Mouse (Mus musculus): ENCODE results near the gene Ddah2.

Ddah2 gene

DNA sequence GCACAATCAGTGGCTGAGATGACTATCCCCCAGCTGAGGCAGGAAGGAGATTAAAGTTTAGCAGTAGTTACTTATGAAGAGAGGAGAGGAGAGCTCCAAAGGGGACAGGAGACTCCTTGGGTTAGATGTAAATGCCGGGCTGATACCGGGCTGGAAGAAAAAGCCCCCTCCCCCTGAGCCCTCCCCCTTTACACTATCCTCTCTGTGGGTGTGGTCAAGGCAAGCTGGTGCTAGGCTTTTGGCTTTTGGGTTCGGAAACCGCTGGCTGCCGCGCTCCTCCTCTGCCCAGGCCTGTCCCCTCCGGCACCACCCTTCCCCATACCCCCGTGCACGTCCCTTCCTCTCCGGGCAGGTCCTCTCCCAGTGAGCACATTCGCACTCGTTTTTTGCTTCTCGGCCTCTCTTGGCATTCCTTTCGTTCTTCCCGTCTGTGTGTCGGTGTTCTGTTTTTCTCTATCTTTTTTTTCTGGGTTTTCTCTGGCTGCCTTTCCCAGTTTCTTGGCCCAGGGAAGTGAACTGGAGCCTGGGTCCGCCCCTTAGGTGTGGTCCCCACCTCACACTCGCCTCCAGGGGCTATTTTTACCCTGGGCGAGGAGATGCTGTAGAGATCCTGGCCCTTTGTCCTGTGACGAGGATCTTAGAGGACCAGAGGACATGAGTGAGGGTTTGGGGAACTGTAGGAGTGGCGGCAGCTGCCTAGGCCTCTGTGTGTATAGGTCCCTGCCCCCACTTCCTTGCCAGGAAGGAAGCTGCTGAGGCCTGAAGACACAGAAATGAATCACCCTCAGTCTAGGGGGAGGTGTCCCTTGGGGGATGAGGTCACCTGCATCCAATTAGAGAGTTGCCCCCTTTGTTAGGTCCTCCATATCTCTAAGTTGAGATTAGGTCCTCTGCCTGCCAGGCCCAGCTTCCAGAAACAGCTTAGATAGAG is 7.4 kb upstream of the Ddah2 start:
- peak; percentile 93 for DNase-seq

DNA sequence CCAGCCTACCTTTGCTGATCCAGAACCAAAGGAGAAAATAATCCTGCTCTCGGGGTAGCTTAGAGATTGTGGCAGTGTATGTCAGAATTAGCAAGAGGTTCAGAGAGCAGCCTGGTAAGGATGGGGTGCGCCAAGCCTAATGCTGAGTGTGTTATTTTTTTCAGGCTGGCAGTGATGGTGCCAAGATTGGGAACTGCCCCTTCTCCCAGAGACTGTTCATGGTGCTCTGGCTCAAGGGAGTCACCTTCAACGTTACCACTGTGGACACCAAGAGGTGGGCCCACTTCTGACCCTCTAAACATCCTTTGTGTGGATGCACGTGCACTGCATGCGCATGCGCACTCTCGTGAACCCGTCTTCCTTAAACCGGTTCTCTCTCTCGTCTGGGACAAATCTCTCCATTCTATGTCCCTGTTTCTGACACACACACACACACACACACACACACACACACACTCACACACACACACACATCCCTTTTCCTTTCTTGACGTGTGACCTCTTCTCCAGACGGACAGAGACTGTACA is 6.5 kb upstream of the Ddah2 start:
- DNase-seq = no peak

DNA sequence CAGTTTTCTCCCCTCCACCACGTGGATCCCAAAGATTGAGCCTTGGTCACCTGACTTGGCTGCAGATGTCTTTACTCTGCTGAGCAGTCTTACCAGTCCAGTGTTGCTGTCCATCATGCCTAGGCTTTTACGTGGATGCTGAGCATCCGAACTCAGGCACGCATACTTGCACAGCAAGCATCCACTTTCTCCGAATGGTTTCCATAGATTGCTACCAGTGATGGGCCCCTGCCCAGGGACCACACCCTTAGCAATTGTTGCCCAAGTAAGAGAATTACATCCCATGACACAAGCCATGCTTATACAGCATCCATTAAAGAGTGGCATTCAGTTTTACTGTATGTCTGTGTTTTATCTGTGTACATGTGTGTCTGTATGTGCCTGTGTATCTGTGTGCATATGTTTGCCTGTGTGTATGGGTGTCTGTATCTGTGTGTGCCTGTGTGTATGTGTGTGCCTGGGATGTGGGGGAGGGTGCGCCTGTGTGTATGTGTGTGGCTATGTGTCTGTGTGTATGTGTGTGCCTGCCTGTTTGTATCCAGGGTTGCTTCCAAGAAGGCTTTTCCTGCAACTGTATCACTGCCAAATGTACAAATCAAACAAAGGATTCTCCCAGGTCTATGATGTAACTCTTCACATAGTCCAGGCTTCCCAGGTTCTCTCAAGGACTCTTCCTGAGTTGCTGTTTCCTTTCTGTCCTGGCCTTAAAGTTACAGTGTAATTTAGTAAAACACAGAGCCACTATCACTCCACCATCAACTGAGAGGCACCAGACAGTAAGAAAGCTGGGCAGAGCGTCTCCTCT is 2.9 kb upstream of the Ddah2 start:
- DNase-seq = peak; percentile 59

DNA sequence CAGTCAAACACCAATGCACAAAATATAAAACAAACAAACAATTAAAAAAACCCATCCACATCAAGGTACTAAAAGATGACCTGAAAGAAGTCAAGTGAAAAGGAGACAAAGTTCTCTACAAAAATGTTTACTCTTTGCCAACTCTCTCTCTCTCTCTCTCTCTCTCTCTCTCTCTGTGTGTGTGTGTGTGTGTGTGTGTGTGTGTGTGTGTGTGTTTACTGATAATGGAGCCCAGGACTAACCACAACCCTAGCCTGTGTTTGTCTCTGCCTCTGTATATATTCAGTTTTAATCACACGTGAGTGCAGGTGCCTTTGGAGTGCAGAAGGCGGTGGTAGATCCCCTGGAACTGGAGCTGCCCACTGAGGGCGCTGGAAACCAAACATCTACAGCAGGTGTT is 1.7 kb upstream of the Ddah2 start:
- DNase-seq = no peak

DNA sequence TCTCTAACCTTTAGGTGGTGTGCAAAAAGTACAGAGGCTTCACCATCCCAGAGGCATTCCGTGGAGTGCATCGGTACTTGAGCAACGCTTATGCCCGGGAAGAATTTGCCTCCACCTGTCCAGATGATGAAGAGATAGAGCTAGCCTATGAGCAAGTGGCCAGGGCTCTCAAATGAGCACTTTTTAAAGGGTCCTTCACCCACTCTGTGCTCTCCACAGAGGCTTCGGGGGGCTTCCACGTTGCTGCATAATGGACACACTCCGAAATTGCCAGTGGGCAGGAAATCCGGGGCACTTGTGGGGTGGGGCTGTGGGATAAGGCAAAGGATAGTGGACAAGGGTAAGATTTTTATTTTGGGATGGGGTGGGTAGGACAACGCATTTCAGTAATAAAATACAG is 519 bp upstream of the Ddah2 start:
- no peak for DNase-seq

DNA sequence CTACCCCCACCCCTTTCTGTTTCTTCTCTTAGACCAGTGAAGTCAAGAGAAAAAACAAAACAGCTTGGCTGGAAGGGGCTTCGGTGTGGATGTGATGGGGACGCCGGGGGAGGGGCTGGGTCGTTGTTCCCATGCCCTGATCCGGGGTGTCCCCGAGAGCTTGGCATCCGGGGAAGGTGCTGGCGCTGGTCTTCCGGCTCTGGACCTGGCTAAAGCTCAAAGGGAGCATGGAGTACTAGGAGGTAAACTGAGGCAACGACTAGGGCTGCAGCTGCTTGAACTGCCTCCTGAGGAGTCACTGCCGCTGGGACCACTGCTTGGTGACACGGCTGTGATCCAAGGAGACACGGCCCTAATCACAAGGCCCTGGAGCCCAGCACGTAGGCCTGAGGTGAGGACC is 1.2 kb downstream of the Ddah2 start:
- DNase-seq = no peak

DNA sequence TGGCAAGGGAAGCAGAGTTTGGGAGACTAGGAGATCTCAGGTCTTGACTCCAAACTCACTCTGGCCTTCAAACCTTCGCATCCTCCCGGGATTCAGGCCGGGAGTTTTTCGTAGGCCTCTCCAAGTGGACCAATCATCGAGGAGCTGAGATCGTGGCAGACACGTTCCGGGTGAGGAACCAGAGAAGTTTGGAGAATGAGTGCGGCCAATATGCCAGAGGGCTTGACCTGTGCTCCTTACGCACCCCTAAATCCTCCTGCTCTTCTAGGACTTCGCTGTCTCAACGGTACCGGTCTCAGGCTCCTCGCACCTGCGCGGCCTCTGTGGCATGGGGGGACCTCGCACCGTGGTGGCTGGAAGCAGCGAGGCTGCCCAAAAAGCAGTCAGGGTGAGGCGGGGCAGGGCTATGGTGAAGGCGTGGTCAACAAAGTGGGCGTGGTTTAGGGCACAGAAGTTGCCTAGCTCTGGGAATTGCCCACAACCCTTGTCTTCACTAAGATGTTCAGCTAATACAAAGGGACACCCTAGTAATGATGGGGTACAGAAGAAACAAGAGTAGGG is 2.0 kb downstream of the Ddah2 start:
- DNase-seq = peak; percentile 65

DNA sequence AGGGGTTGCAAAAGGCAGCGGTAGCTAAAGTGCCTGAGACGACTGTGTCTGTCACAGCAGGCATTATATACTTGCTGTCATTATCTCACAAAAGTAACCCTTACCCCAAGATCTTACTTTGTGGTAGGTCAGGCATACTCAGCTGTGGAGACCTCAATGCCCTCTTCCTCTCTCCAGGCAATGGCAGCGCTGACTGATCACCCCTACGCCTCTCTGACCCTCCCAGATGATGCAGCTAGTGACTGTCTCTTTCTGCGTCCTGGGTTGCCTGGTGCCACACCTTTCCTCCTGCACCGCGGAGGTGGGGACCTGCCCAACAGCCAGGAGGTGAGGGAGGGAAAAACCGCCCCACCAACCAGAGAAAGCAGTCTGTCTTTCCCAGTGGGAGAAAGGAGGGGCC is 2.5 kb downstream of the Ddah2 start:
- DNase-seq = no peak

DNA sequence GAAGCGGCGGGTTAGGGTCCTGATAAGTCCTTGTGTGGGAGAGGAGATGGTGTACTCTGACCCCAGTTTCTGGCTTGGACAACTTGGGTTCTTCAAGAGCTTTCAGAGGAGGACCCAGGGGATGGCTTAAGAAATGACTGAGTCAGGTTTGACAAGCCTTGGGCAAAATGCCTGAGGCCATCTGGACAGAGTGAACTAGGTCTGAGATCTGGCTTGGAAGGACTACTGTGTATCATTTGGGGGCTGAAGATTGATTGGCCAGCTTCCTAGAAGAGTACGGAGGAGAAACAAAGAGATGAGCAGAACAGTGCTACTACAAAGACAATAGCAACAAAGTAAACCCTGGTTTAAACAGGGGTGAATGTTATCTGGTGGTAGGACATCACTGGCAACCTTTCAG is 4.6 kb downstream of the Ddah2 start:
- no peak for DNase-seq

DNA sequence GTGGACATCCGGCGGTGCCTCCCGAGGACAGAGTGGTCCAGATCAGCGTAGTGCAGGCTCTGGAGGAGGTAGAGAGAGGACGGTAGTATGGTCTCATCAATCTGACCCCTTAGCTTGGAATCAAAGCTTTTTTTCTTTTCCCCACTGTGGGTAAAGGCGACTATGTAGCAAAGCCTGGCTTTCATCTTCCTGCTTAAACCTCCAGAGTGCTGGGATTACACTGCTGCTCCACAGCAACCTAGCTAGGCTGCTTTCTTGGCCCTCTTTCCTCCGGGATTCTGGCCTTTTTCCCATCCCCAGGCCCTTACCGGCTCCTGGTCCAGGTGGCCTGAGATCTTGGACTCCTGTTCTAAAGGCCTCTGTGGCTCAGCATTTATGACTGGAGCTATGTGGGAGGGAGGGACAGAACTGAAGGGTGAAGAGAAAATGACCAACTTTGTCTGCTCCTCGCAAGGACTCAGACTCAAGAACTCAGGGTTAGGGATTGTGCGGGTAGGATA is 5.6 kb downstream of the Ddah2 start:
- no peak for DNase-seq

DNA sequence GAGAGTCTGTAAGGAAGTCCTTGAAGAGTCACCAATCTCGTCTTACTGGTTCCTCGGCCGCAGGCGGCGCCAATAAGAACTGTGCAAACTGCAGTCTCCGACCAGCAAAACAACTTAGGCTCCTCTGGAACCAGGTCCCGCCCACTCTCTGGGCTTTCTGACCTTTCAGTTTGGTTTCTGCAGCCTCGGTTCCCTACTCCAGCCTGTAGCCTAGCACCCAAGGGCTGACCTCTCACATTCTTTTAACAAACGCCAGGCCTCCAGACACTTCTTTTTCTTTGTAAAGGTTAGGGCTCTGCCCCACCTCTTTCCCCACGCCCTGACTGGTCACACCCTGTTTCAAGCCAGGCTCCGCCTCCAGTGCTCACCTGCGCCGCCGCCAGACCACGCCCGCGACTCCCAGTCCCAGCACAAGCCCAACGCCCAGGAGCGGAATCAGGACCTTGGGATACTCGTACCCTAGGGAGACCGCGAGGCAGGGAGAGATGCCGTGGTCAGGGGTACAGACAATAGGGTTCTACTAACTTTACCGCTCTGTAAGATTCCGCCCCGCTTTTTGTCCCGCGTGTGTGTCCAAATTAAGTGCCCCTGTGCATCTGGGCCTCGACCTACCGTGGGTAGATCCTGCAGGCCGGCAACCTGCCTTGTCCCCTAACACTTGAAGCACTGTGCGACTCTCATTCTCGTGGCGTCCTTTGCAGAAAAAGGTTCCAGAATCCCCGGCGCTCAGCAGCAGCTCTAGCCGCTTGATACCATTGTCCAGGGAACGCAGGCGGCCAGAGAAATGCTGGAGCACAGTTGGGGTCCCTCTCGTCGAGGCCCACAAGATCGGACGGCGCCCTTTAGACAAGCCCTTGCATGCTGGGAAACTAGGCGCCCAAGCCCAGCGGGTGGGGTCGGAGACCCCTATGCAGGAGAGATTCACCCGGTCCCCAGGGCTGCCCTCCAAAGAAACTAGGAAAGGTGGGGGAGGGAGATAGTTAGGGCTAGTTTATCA is 6.4 kb downstream of the Ddah2 start, which contains the start of gene Ly6g6c:
TSS of gene Ly6g6c (plus strand) at position 438 of the 997 bp plus-strand sequence.
- DNase-seq = peak; percentile 92

DNA sequence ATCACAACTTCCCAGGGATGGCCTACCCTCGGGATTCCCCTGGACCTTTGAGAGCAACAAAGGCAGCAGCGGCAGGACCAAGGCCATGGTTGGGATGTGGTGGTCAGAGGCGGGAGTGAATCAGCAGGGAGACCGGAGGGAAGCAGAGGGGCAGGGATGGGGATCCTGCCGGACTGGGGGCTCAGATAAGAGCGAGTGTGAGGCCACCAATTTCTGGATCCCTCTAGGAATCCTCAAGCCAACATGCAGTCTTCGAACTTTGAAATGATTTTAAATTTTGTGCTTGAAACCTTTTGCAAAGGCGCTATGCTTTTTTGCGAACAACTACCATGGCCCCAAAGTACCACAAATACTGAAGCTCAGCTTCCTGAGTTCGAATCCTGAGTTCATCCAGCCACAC is 7.2 kb downstream of the Ddah2 start, which contains the start of gene Mpig6b:
TSS of gene Mpig6b (minus strand) at position 101 of the 400 bp plus-strand sequence.
- no peak for DNase-seq

DNA sequence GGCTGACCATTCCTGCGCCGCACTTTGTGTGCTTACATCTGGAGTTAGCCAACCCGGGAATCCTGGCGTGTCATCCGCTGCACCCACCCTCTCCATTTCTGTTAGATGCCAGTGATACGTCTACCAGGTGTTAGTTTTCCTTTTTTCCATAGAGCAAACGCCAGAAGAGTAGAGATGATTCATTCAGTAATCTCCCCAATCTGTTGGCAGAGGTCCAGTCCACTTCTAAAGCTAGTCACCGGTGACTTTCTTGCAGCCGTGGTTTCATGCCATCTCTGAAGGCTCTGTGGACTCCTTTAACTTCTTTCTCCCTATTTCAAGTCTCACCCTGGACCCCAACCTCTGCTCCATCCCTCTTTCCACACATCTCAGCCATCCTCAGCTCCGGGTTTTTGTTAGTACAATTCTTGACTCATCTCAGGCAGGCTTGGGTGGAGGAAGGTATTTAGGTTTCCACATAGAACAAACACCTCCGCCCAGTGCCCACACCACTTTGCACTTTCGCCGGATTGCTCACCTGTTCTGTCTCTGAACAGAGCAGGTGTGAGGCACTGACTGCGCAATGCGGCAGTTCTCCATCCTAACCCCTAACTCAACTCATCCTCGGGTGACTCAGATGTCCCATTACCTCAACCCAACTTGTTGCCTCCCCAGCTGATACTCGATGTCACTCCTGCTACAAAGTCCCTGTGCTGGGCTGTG is 9.5 kb downstream of the Ddah2 start:
- no peak for DNase-seq

DNA sequence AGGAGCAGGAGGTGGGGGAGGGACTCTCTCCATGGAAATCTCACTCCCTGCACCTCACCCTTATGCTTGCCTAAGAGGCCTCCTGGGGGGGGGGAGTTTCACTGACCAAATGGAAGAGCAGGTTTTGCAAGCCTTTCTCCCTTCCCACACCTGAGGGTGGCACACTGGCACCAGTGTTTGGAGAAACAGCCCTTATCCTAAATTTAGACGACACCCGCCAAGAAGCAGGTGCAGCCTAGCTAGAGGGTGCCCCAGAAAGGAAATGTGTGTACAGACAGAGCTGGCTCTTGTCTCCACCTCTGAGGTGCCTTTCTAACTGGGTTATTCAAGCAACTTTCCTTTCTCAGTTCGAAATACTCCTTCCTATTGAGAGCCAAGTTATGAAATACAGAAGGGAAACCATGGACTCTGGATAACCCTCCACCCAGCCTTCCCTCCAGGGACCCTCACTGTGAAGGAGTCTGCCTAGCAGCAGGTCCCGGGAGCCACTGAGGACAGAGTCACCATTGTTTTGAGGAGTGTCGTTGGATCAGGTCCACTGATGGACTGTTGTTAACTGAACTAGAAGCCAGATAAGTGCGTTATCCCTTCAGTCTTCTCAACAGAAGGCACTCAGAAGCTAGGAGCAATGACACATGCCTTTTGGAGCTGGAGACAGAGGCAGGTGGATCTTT is 11.9 kb downstream of the Ddah2 start:
- DNase-seq = peak; percentile 74

DNA sequence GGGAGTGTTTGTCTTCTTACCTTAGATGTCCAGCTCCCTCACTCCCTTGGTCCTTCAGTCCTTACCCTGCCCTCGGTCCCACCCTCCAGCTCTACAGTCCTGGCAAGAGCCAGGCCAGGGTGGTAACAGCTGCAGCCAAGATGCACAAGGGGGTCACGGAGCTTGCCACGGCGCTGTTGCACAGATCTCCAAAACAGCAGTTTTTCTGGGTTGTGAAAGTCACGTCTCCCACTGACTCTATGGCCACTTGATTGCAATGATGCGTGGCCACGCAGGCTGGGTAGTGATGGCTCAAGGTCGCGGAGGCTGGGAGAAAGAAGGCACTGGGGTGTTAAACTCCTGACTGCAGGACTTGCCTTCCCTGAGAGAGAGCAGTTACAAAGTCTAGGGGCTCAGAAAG is 12.6 kb downstream of the Ddah2 start:
- DNase-seq = no peak

DNA sequence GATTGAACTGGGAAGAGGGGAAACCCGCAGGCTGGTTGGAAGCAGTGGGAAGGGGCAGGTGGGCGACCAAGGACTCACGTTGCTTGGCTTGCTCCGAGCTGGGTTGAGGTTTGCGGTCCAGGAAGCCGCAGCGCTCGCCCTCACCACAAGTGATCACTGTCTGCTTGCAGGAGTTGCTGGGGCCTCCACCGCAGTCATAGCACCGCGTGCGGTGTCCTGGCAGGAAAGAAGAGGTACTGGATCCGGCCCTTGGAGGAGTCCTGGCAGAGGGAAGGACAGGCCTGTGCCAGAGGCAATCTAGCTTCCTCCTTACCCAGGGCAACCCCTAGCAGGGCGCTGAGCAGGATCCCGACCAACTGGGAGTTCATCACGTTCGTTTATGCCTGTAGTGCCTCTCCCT is 15.3 kb downstream of the Ddah2 start:
- DNase-seq = no peak

DNA sequence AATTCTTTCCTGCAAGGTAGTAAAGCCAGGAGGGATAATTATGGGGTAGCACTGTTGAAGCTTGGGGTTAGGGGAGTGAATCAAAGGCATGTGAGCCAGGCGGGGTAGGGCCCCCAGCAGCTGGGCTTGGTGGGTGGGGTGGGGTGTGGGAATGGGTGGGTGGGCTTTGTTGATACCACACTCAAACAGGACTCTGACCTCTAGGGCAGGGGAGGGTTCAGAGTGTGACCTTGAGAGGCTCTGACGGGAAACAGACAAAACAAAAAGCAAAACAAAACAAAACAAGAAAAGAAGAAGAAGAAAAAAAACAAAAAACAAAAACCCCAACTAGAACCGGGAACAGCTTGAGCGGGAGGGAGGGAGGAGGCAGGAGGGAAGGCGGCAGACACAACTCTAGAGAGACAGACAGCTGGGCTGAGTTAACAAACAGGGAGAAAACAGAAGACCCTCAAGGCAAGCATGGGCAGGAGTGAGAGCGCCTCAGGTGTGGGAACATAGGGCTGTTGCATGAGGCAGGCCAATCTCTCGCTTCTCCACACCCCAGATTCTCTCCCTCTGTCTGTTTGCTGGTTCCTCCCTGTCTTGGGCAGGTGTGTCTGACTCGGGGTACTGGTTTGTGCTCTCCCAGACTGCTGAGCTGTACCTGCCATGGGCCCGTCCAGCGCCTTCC is 17.8 kb downstream of the Ddah2 start, which contains the start of gene Ly6g6e:
TSS of gene Ly6g6e (plus strand) at position 396 of the 670 bp plus-strand sequence.
- no peak for DNase-seq

DNA sequence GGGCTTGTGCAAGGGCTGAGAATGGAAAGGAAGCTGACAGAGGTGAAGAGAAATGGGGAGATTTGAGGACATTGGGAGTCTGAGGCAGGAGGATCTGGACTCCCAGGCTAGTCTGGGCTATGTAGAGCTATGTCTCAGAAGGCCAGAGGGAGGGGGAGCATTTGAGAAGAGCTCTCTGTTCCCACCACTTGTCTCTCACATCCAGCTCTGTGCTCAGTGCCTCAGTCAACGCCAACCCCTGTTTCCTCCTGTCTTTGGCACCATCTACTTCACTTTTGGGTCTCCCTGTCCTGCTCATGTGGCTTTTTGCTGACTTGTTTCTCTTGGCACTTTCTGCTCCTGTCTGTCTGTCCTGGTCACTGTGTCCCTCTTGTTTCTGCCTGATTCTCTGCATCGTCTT is 18.4 kb downstream of the Ddah2 start:
- no peak for DNase-seq

DNA sequence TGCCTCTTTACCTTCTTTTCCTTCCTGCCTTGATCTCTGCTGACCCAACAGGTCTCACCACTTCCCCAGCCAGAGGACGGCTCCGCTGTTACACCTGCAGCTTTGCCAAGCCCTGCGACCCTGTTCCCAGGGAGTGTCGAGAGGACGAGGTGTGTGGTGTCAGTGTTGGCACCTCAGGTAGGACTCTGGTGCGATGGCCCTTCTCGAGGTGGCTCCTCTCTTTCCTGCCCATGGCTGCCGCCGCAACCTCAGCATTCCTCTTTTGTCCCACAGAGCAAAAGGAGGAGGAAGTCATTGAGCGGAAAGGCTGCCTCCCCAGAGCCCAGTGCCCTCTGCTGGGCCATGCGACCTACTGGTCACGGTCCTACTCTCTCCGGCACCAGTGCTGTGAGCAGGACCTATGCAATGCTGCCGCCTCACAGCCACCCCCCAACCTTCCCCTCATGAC is 19.0 kb downstream of the Ddah2 start, which contains the start of gene Ly6g6d:
TSS of gene Ly6g6d (minus strand) at position 280 of the 448 bp plus-strand sequence.
- peak; percentile 80 for DNase-seq

DNA sequence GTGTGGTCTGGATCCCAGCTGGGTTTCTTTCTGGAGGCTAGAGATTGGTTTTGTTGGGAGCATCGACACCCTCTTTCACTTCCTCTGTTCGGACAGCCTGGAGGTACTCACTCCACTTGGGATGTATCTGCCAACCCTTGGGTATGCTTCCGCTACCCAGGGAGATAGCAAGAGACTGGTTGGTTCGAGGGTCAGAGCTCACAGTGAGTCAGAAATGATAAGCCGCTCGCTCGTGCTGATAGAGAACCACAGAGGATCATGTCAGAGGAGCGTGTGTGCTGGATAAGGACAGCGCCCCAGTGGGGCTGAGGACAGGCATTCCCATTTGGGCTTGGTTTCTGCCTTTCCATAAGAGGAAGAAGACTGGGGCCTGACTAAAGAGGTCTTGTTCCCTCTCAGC is 20.9 kb downstream of the Ddah2 start:
- no peak for DNase-seq
